Mouse (Mus musculus) thymus, adult 2 months (tissue): ENCODE measurements around the gene Ahcyl2.

Source experiments
- CTCF ChIP-seq: fragments of 200-500 bp; IDR thresholded peaks from 2 replicates; pipeline ENCODE4 v1.5.1; 2012; ENCODE audit warnings: mild to moderate bottlenecking, control low read depth, low read length, moderate library complexity, borderline replicate concordance; ENCODE audit not compliant: control insufficient read depth, poor library complexity, insufficient read depth; ENCODE audit errors: extremely low read depth
- POLR2A ChIP-seq: fragments of 200-500 bp; IDR thresholded peaks from 2 replicates; pipeline ENCODE4 v1.6.1; 2012; ENCODE audit warnings: mild to moderate bottlenecking, low read length, control low read depth, moderate library complexity; ENCODE audit not compliant: control insufficient read depth, poor library complexity, insufficient read depth; ENCODE audit errors: extremely low read depth

DNA sequence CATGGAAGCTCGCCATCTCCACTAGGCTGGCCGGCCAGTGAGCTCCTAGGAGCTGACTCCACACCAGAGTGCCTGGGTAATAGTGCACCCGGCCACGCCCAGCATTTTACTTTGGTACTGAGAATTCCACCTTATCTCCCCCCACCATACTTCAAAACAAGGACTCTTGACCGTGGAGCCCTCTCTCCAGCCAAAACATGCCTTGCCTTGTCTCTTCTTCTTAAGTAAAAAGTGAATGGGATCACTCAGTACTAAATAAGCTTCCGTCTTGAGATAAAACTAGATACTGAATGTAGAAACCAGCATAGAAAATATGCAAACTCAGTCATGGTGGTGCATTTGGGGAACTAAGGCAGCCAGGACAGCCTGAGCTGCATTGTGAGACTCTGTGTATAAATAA lies 90.8 kb downstream of the Ahcyl2 start:
- no peak for TF ChIP-seq CTCF
- TF ChIP-seq POLR2A, result no peak
